Mouse (Mus musculus) MEL (cell line): ENCODE measurements at regions not wholly inside any gene's neighbourhood (a gene's known extent, or its start where the extent isn't known, plus 50 kb on each side); places are given as distances from the start of the nearest gene placed in this dataset.

Source experiments
- DNase-seq: peaks from one replicate; pipeline ENCODE4 v3.0.0; 2011; ENCODE audit warnings: low read depth, low spot score
- H3K27ac ChIP-seq: 2 replicates; pipeline ENCODE4 v1.5.1; 2012; ENCODE audit warnings: low read depth, mild to moderate bottlenecking, control low read depth, low read length, moderate library complexity; ENCODE audit not compliant: control insufficient read depth
- H3K27me3 ChIP-seq, 2 experiments: fragments of 150-350 bp in 1 of 2; sonication (generic) in 1 of 2; 2 replicates each; pipeline ENCODE4 v1.6.1; 2012; ENCODE audit warnings: low read length in 2 of 2, mild to moderate bottlenecking in 2 of 2, improper control_type of control experiment in 1 of 2, moderate library complexity in 1 of 2; ENCODE audit not compliant: insufficient read depth in 2 of 2, control insufficient read depth in 1 of 2
- H3K36me3 ChIP-seq, 2 experiments: 2 replicates each; pipeline ENCODE4 v1.6.1; 2012 to 2014; ENCODE audit warnings: low read length in 2 of 2, improper control_type of control experiment in 1 of 2, inconsistent platforms in 1 of 2, mild to moderate bottlenecking in 1 of 2; ENCODE audit not compliant: insufficient read depth in 2 of 2, control insufficient read depth in 1 of 2
- H3K4me1 ChIP-seq, 2 experiments: fragments of 150-350 bp in 1 of 2; sonication (generic) in 1 of 2; 2 replicates each; pipeline ENCODE4 v1.6.1; 2012; ENCODE audit warnings: low read length in 2 of 2, improper control_type of control experiment in 1 of 2, mild to moderate bottlenecking in 1 of 2; ENCODE audit not compliant: insufficient read depth in 2 of 2, control insufficient read depth in 1 of 2
- H3K4me3 ChIP-seq, 2 experiments: fragments of 150-350 bp in 1 of 2; sonication (generic) in 1 of 2; 2 replicates each; pipeline ENCODE4 v1.5.1; 2012; ENCODE audit warnings: low read depth in 2 of 2, low read length in 2 of 2, mild to moderate bottlenecking in 2 of 2, moderate library complexity in 2 of 2, control low read depth in 1 of 2, improper control_type of control experiment in 1 of 2; ENCODE audit not compliant: control insufficient read depth in 1 of 2, insufficient read depth in 1 of 2
- H3K79me2 ChIP-seq: 2 replicates; pipeline ENCODE4 v1.6.1; 2012; ENCODE audit warnings: mild to moderate bottlenecking, low read length, moderate library complexity; ENCODE audit not compliant: control insufficient read depth, poor library complexity, insufficient read depth
- H3K9ac ChIP-seq: 2 replicates; pipeline ENCODE4 v1.6.1; 2012; ENCODE audit warnings: low read depth, mild to moderate bottlenecking, control low read depth, low read length, moderate library complexity; ENCODE audit not compliant: control insufficient read depth, poor library complexity, severe bottlenecking
- H3K9me3 ChIP-seq: fragments of 150-350 bp; sonication (generic); replicated peaks from 2 replicates; pipeline ENCODE4 v1.6.1; 2012; ENCODE audit warnings: mild to moderate bottlenecking, low read length, improper control_type of control experiment, moderate library complexity; ENCODE audit not compliant: insufficient read depth
- CHD2 ChIP-seq: IDR thresholded peaks from 2 replicates; pipeline ENCODE4 v1.6.1; 2011; ENCODE audit warnings: low read length, improper control_type of control experiment
- EP300 ChIP-seq, 2 experiments: IDR thresholded peaks; 2 replicates each; pipeline ENCODE4 v1.6.1; 2011; ENCODE audit warnings: improper control_type of control experiment in 2 of 2, low read length in 2 of 2, low read depth in 1 of 2, mild to moderate bottlenecking in 1 of 2
- JUND ChIP-seq: IDR thresholded peaks from 2 replicates; pipeline ENCODE4 v1.6.1; 2011; ENCODE audit warnings: low read depth, mild to moderate bottlenecking, improper control_type of control experiment, low read length
- KAT2A ChIP-seq: conservative IDR thresholded peaks from 2 replicates; pipeline ENCODE4 v1.6.1; 2012; ENCODE audit warnings: low read depth, low read length, improper control_type of control experiment, inconsistent platforms
- MAFK ChIP-seq: IDR thresholded peaks from 2 replicates; pipeline ENCODE4 v1.6.1; 2011; ENCODE audit warnings: low read depth, mild to moderate bottlenecking, low read length, improper control_type of control experiment, borderline replicate concordance
- MAX ChIP-seq: IDR thresholded peaks from 2 replicates; pipeline ENCODE4 v1.6.1; 2011; ENCODE audit warnings: low read length, improper control_type of control experiment
- MAZ ChIP-seq: IDR thresholded peaks from 2 replicates; pipeline ENCODE4 v1.6.1; 2012; ENCODE audit warnings: low read depth, mild to moderate bottlenecking, inconsistent platforms, low read length, improper control_type of control experiment
- MEF2A ChIP-seq: IDR thresholded peaks from 2 replicates; pipeline ENCODE4 v1.6.1; 2014; ENCODE audit warnings: low read depth, mild to moderate bottlenecking, inconsistent platforms, low read length, improper control_type of control experiment; ENCODE audit not compliant: poor library complexity, insufficient replicate concordance, severe bottlenecking; ENCODE audit errors: extremely low read depth
- NELFE ChIP-seq: IDR thresholded peaks from 2 replicates; pipeline ENCODE4 v1.6.1; 2011; ENCODE audit warnings: low read depth, low read length, improper control_type of control experiment
- POLR2A ChIP-seq, 2 experiments: IDR thresholded peaks; 2 replicates each; pipeline ENCODE4 v1.6.1; 2011 to 2012; ENCODE audit warnings: low read length in 2 of 2, mild to moderate bottlenecking in 2 of 2, control low read depth in 1 of 2, improper control_type of control experiment in 1 of 2, low read depth in 1 of 2, moderate library complexity in 1 of 2; ENCODE audit not compliant: control insufficient read depth in 1 of 2, insufficient read depth in 1 of 2, poor library complexity in 1 of 2
- POLR2AphosphoS5 ChIP-seq: IDR thresholded peaks from 2 replicates; pipeline ENCODE4 v1.6.1; 2012; ENCODE audit warnings: low read depth, borderline replicate concordance, mild to moderate bottlenecking, inconsistent platforms, low read length, moderate library complexity, mixed read lengths
- RCOR1 ChIP-seq: IDR thresholded peaks from 2 replicates; pipeline ENCODE4 v1.6.1; 2012; ENCODE audit warnings: low read depth, mild to moderate bottlenecking, inconsistent platforms, low read length, improper control_type of control experiment
- TBP ChIP-seq: IDR thresholded peaks from 2 replicates; pipeline ENCODE4 v1.8.0; 2011; ENCODE audit warnings: low read depth, low read length, improper control_type of control experiment
- TCF12 ChIP-seq: IDR thresholded peaks from 2 replicates; pipeline ENCODE4 v1.6.1; 2014; ENCODE audit warnings: low read depth, mild to moderate bottlenecking, inconsistent platforms, low read length, improper control_type of control experiment, moderate library complexity
- USF1 ChIP-seq: IDR thresholded peaks from 2 replicates; pipeline ENCODE4 v1.6.1; 2014; ENCODE audit warnings: low read depth, mild to moderate bottlenecking, inconsistent platforms, low read length, improper control_type of control experiment, moderate library complexity
- ZC3H11A ChIP-seq: IDR thresholded peaks from 2 replicates; pipeline ENCODE4 v1.6.1; 2012; ENCODE audit warnings: low read depth, mild to moderate bottlenecking, inconsistent platforms, low read length, improper control_type of control experiment
- ZKSCAN1 ChIP-seq: IDR thresholded peaks from 2 replicates; pipeline ENCODE4 v1.6.1; 2012; ENCODE audit warnings: low read depth, mild to moderate bottlenecking, inconsistent platforms, low read length, improper control_type of control experiment, moderate library complexity

- H3K27me3 ChIP-seq = no peaks in the 10 kb centered on the region
- no peaks in the 10 kb centered on the region for H3K9me3 ChIP-seq
- no peak overlapping the region for H3K4me3 ChIP-seq
- no peaks in the 10 kb centered on the region for H3K79me2 ChIP-seq
- TF ChIP-seq KAT2A (no peak), RCOR1 (no peak), TBP (no peak), USF1 (no peak), EP300 (IDR thresholded peaks at IDR 0.05; ENCODE audit: low read depth in 1 of 2, low read length in 2 of 2) (no peak), CHD2 (no peak), POLR2AphosphoS5 (no peak), MAZ (no peak), NELFE (no peak), MEF2A (no peak), ZKSCAN1 (no peak), ZC3H11A (no peak), MAX (no peak), POLR2A (IDR thresholded peaks at IDR 0.05; ENCODE audit: control insufficient read depth in 1 of 2, insufficient read depth in 1 of 2, low read depth in 1 of 2, low read length in 2 of 2, poor library complexity in 1 of 2) (no peak), MAFK (no peak), TCF12 (no peak)
- no peak overlapping the region for H3K9ac ChIP-seq
- no peak for DNase-seq
- no peaks in the 10 kb centered on the region for H3K36me3 ChIP-seq
- H3K4me1 ChIP-seq = no peaks in the 10 kb centered on the region
- H3K27ac ChIP-seq = no peak overlapping the region
Measured at GRCm38 (mm10) chr7:68602003-68602402, 147.0 kb downstream of the Arrdc4 start.

GRCm38 (mm10) chr7:68594017-68594386, 155.0 kb downstream of the Arrdc4 start:
- Histone ChIP-seq H3K27me3 (no peaks in the 10 kb centered on the region), H3K4me1 (no peaks in the 10 kb centered on the region), H3K9me3 (no peaks in the 10 kb centered on the region), H3K9ac (no peak overlapping the region)
- TF ChIP-seq JUND (no peak), MAFK (no peak)
- TF ChIP-seq, all 39 proteins: peak for 0
- Histone ChIP-seq H3K4me3 (no peak overlapping the region), H3K79me2 (no peaks in the 10 kb centered on the region), H3K27ac (no peak overlapping the region), H3K36me3 (no peaks in the 10 kb centered on the region)
- no peak for DNase-seq
